Mouse (Mus musculus) lung, adult 10 weeks (tissue): Measurements from ENCODE around the gene Magoh. TPM values are rescaled to one million over a fixed set of nuclear protein-coding genes. Genes with fewer than 3 reads are reported as not detected.

Source experiments
- polyA plus RNA-seq: library from polyadenylated mRNA; stranded (reverse); fragments of 350-450 nt; fragmentation: Illumina TruSeq; extraction: RNeasy Lipid Tissue Mini Kit (QIAGEN cat#74804); gene quantifications from one replicate; pipeline ENCODE4 v1.2.3, GENCODE M21; 2014; ENCODE audit warnings: low read depth, low replicate concordance; ENCODE audit not compliant: insufficient read depth

The Magoh gene
- polyA plus RNA-seq = 108 TPM

DNA sequence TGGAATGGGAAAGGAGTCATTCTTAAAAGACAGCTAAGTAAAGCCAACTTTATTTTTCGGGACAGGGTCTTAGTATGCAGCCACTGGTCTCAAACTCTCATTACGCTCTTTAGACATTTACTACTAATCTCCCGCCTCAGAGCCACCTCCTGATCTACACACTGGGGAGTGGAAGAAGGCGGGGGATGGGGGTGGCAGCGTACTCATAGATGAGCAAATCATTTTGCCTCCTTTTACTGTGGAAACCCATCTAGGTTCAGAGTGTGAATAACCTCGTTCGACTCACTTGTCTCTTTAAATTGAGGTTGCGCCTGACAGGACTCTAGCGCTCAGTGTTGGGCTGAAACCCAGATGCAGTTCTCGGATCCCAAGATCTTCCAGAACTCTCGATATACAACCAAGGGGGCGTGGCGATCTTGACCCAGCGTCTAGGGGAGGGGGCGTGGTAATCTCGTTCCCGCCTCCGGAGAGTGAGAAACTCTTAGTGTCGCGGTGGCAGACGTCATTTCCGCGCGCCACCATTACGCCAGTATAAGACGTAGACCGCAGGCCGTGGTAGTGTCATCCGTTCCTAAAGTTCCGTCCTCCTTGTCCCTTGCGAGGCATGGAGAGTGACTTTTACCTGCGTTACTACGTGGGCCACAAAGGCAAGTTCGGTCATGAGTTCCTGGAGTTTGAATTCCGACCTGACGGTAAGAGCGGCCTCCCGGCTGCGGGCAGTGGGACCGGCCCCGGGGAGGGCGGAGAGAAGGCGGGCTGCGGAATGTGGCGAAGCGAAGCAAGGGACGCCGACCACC is at the start of gene Magoh:
Magoh (plus strand) TSS at position 502 of the 797 bp plus-strand sequence.

GRCm38 (mm10) chr4:107889731-107890432 is 10.3 kb downstream of the Magoh start, which contains the start of gene 0610037L13Rik:
TSS of gene 0610037L13Rik (plus strand) at chr4:107889813.

DNA sequence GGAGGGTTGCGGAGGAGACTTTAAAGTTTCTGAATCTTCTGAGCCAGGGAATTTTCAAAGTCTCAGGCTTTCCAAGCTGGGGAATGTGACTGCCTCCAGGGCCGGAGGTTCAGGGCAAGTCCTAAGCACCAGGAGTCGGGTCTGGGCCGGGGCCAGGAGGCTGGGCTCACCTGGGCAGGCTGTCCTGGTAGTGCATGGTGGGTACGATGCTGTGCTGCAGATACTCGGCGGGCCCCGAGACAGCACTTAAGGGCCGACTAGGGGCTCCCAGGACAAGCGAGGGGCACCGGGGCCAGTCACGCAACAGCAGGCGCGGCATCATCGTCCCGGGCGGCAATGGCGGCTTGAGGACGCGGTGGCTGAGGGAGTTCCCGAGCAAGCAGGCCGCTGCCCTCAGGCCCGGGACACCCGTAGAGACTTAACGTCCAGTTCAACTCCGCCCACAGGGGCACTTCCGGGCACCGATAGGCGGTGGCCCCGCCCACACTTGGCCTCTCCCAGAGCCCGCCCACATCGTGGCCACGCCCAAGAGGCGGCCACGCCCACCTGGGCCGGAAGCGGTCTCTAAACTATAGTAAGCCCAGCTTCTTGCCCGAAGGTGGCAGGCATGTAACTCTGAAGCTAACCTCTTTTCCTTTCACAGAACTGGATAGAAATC is 43.7 kb downstream of the Magoh start, which contains the start of gene Cpt2:
Cpt2 (minus strand) TSS at position 466 of the 658 bp plus-strand sequence.

Other genes with a start within 250 kb of the Magoh start
- not detected for gene Dmrtb1, start 195.5 kb upstream of the Magoh start, polyA plus RNA-seq
- 0.30 TPM for gene Lrp8, start 77.5 kb upstream of the Magoh start, polyA plus RNA-seq
- gene 0610037L13Rik, start 10.1 kb downstream of the Magoh start, polyA plus RNA-seq = 64.7 TPM
- 18.2 TPM for gene Cpt2, start 43.9 kb downstream of the Magoh start, polyA plus RNA-seq
- gene Slc1a7, start 88.6 kb downstream of the Magoh start, polyA plus RNA-seq = 0.28 TPM
- 12.4 TPM for gene Podn, start 216.7 kb downstream of the Magoh start, polyA plus RNA-seq